Mouse (Mus musculus) ES-Bruce4 (cell line): Measurements from ENCODE around the gene Psmd9.

Source experiments
- CTCF ChIP-seq: IDR thresholded peaks from one replicate; pipeline ENCODE4 v1.8.1; 2011; ENCODE audit warnings: low read depth, low read length
- EP300 ChIP-seq: IDR thresholded peaks from 2 replicates; pipeline ENCODE4 v1.6.1; 2011; ENCODE audit warnings: low read depth, low read length; ENCODE audit not compliant: insufficient read depth
- POLR2A ChIP-seq: IDR thresholded peaks from one replicate; pipeline ENCODE4 v1.8.1; 2011; ENCODE audit warnings: low read length; ENCODE audit not compliant: insufficient read depth

GRCm38 (mm10) chr5:123192606-123193150 is 23.5 kb downstream of the Psmd9 start:
- TF ChIP-seq CTCF (no peak), POLR2A (no peak), EP300 (no peak)
